In the genomic region with DNA sequence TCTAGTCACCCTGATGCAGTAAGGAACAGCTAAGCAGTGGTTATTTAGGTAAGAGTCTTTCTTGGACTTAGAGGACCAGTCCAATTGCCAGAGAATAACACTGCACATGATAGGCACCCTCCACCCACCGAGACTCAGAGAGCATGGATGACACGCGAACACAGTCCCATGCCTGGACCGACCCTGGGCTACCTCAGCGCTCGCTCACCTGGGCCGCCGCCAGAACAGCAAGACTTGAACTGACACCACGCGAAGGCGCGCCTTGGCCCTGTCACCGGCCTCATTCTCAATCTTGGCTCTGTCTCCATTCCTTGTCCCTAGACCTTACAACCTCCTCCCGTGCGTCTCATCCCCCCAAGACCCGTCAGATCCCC, we compare ENCODE assay signal across 8 mouse cellular contexts. TPM values are rescaled to one million over a fixed set of nuclear protein-coding genes. Genes with fewer than 3 reads are reported as not detected.
DNase-seq lines count a peak whose midpoint lies in the region; ATAC-seq and TF ChIP-seq lines count a peak whose summit lies in the region.

No protein-coding gene starts in this region.

- no peaks in the 10 kb centered on the region for H3K9me3 ChIP-seq in CH12.LX (replicated peaks; ENCODE audit: low read length)
- H3K9me3 ChIP-seq in embryonic facial prominence, embryonic 14.5 days (ENCODE audit: control insufficient read depth, low read length), result no peaks in the 10 kb centered on the region
- no peaks in the 10 kb centered on the region for H3K9me3 ChIP-seq in heart, embryonic 14.5 days (ENCODE audit: control insufficient read depth, low read length)

- DNase-seq in CH12.LX (ENCODE audit: extremely low read depth), result no peak
- peak; percentile 58 for DNase-seq in adrenal gland, adult 8-10 months
- no peak for DNase-seq in embryonic facial prominence, embryonic 14.5 days (ENCODE audit: low spot score)
- peak; percentile 67 for DNase-seq in kidney, postnatal 10 days
- DNase-seq in lung, postnatal 10 days, result peak; percentile 55
- peak; percentile 14 to 19 for DNase-seq in spleen, adult 18-20 months

- TF ChIP-seq CTCF in CH12.LX (conservative IDR thresholded peaks at IDR 0.05 in 1 of 2, IDR thresholded peaks at IDR 0.05 in 1 of 2; ENCODE audit: low read depth in 2 of 2, low read length in 2 of 2), result no peak

- TF ChIP-seq EP300 in CH12.LX (IDR thresholded peaks at IDR 0.05; ENCODE audit: low read length), result no peak

- TF ChIP-seq POLR2A in CH12.LX (IDR thresholded peaks at IDR 0.05; ENCODE audit: low read depth, low read length), result no peak

- peaks cover 10% of the 10 kb centered on the region for H3K27me3 ChIP-seq in CH12.LX (replicated peaks)
- H3K27me3 ChIP-seq in embryonic facial prominence, embryonic 14.5 days (replicated peaks; ENCODE audit: control insufficient read depth, insufficient read depth, low read length), result no peaks in the 10 kb centered on the region
- no peaks in the 10 kb centered on the region for H3K27me3 ChIP-seq in heart, embryonic 14.5 days (ENCODE audit: control insufficient read depth, insufficient read depth, low read length)

- H3K27ac ChIP-seq in CH12.LX (ENCODE audit: insufficient read depth, low read depth), result no peak overlapping the region
- H3K27ac ChIP-seq in embryonic facial prominence, embryonic 14.5 days (replicated peaks; ENCODE audit: low read depth, low read length), result peak overlapping the region; percentile 90; the same call in 1 of the 2 replicates
- H3K27ac ChIP-seq in heart, embryonic 14.5 days (replicated peaks in 1 of 2; ENCODE audit: control insufficient read depth in 1 of 2, insufficient read depth in 1 of 2, low read depth in 2 of 2, low read length in 2 of 2), result peak overlapping the region; percentile 5 to 88; a peak in 1 of 4 replicates

- ATAC-seq in embryonic facial prominence, embryonic 14.5 days (ENCODE audit: low read depth), result no peak
- no peak for ATAC-seq in heart, embryonic 14.5 days (ENCODE audit: insufficient number of reproducible peaks, insufficient read depth, low FRiP score, low read depth)
- ATAC-seq in megakaryocyte progenitor cell, adult 5-6 weeks (replicated peaks; ENCODE audit: poor library complexity), result no peak

- H3K36me3 ChIP-seq in CH12.LX (replicated peaks in 1 of 2; ENCODE audit: control insufficient read depth in 1 of 2, insufficient read depth in 1 of 2, low read length in 1 of 2), result no peaks in the 10 kb centered on the region
- peaks cover 5% of the 10 kb centered on the region; the same call in 1 of the 2 replicates for H3K36me3 ChIP-seq in embryonic facial prominence, embryonic 14.5 days (ENCODE audit: control insufficient read depth, insufficient read depth, low read length)
- H3K36me3 ChIP-seq in heart, embryonic 14.5 days (ENCODE audit: control insufficient read depth, insufficient read depth, low read length), result 0 out of 2 replicates have a peak, but pooled peaks cover 8% of the 10 kb centered on the region

- H3K9ac ChIP-seq in CH12.LX (ENCODE audit: insufficient read depth, low read depth), result peak overlapping the region; percentile 77
- peak overlapping the region; percentile 97 for H3K9ac ChIP-seq in embryonic facial prominence, embryonic 14.5 days (ENCODE audit: low read depth, low read length)
- H3K9ac ChIP-seq in heart, embryonic 14.5 days (ENCODE audit: low read length), result peak overlapping the region; percentile 95

- H3K4me2 ChIP-seq in CH12.LX (ENCODE audit: insufficient read depth, low read depth, poor library complexity, severe bottlenecking), result peak overlapping the region; percentile 60
- peak overlapping the region; percentile 89 for H3K4me2 ChIP-seq in embryonic facial prominence, embryonic 14.5 days (ENCODE audit: low read depth, low read length)
- peak overlapping the region; percentile 90 for H3K4me2 ChIP-seq in heart, embryonic 14.5 days (ENCODE audit: low read length)

- H3K4me1 ChIP-seq in CH12.LX (ENCODE audit: control insufficient read depth in 1 of 2, insufficient read depth in 2 of 2), result peaks cover 23 to 55% of the 10 kb centered on the region in 2 experiments
- peaks cover 32% of the 10 kb centered on the region for H3K4me1 ChIP-seq in embryonic facial prominence, embryonic 14.5 days (ENCODE audit: control insufficient read depth, insufficient read depth, low read length)
- H3K4me1 ChIP-seq in heart, embryonic 14.5 days (ENCODE audit: control insufficient read depth in 2 of 2, insufficient read depth in 2 of 2, low read length in 2 of 2), result peaks cover 12 to 44% of the 10 kb centered on the region in 2 experiments

- TF ChIP-seq RAD21 in CH12.LX (IDR thresholded peaks at IDR 0.05; ENCODE audit: low read depth, low read length), result no peak

- dilution Hi-C loops in CH12.LX (cut with MboI; ENCODE audit: extremely low pct_ligation_motif_present, extremely low pct_unique_long_range_greater_than_20kb, low sequenced_read_pairs), result no loop called here

- peaks cover 30% of the 10 kb centered on the region for H3K79me2 ChIP-seq in CH12.LX (replicated peaks; ENCODE audit: control insufficient read depth, extremely low read depth, insufficient read depth, poor library complexity, severe bottlenecking)

- 2% methylated on average over 16 of the region's 16 CpGs for WGBS in embryonic facial prominence, embryonic 14.5 days
- under 1% methylated on average over 16 of the region's 16 CpGs for WGBS in heart, embryonic 14.5 days

- in situ Hi-C loops in CH12.LX (cut with MboI; ENCODE audit: low pct_ligation_motif_present, low pct_unique_long_range_greater_than_20kb, low sequenced_read_pairs), result no loop called here

- peak overlapping the region; percentile 74 to 85 (median 76) for H3K4me3 ChIP-seq in CH12.LX (replicated peaks in 1 of 3; ENCODE audit: low read depth in 2 of 3, low read length in 2 of 3, poor library complexity in 1 of 3)
- peak overlapping the region; percentile 93 for H3K4me3 ChIP-seq in embryonic facial prominence, embryonic 14.5 days (ENCODE audit: low read depth, low read length)
- peak overlapping the region; percentile 88 to 92 for H3K4me3 ChIP-seq in heart, embryonic 14.5 days (ENCODE audit: control insufficient read depth in 1 of 2, insufficient read depth in 1 of 2, low read depth in 1 of 2, low read length in 2 of 2)

TF ChIP-seq in CH12.LX, 34 proteins besides CTCF, POLR2A, EP300 and RAD21:
- TF ChIP-seq ZC3H11A (IDR thresholded peaks at IDR 0.05; ENCODE audit: low read depth, low read length) (no peak), MXI1 (IDR thresholded peaks at IDR 0.05; ENCODE audit: low read depth, low read length) (peak; percentile 19; the same call in 1 of the 2 replicates), SIN3A (IDR thresholded peaks at IDR 0.05; ENCODE audit: low read length) (peak; percentile 18; the same call in 1 of the 2 replicates), RCOR1 (conservative IDR thresholded peaks at IDR 0.05; ENCODE audit: low read depth, low read length) (no peak)
TF ChIP-seq in CH12.LX: peak in this region for 2.

RNA-seq across cellular contexts. Expression of gene Camsap1, which starts 1.0 kb away (rescaled TPM):
- total RNA-seq in CH12.LX (2012; rRNA removed) (13.8 and 17.2 TPM in 2 replicates), CH12.LX (2014; rRNA removed) (6.2 and 6.9 TPM in 2 replicates)
- 22.1 and 23.4 TPM in 2 replicates for polyA plus RNA-seq in CH12.LX (2012; ENCODE audit: insufficient read length, low read depth)
- total RNA-seq in adrenal gland, adult 8-10 months (2022), result 10 to 100 TPM; 36.7 to 45.2 (median 39.8) TPM
- polyA plus RNA-seq in embryonic facial prominence, embryonic 14.5 days (2014; fragmentation: Nextera tagmentation; extraction: Ambion mirVana), result 17.6 and 30.6 TPM in 2 replicates
- 15.5 and 18.6 TPM in 2 replicates for polyA plus RNA-seq in heart, embryonic 14.5 days (2014; fragmentation: Nextera tagmentation; extraction: Ambion mirVana)
- total RNA-seq in megakaryocyte progenitor cell, adult 5-6 weeks (2015), result 12.5 and 13.2 TPM in 2 replicates
- 7.9 and 14.2 TPM in 2 replicates for total RNA-seq in megakaryocyte progenitor cell, adult 5-6 weeks (2017)

RNA-seq across cellular contexts. Expression of gene Ubac1, which starts 39.5 kb away (rescaled TPM):
- 90.0 and 92.0 TPM in 2 replicates for total RNA-seq in CH12.LX (2012; rRNA removed)
- total RNA-seq in CH12.LX (2014; rRNA removed), result 80.3 and 80.5 TPM in 2 replicates
- 88.9 and 99.7 TPM in 2 replicates for polyA plus RNA-seq in CH12.LX (2012; ENCODE audit: insufficient read length, low read depth)
- total RNA-seq in adrenal gland, adult 8-10 months (2022), result 10 to 100 TPM; 24.8 to 39.8 (median 29.9) TPM
- 104 and 110 TPM in 2 replicates for polyA plus RNA-seq in embryonic facial prominence, embryonic 14.5 days (2014; fragmentation: Nextera tagmentation; extraction: Ambion mirVana)
- 113 and 114 TPM in 2 replicates for polyA plus RNA-seq in heart, embryonic 14.5 days (2014; fragmentation: Nextera tagmentation; extraction: Ambion mirVana)
- total RNA-seq in megakaryocyte progenitor cell, adult 5-6 weeks (2015), result 62.2 and 62.7 TPM in 2 replicates
- 34.4 and 44.1 TPM in 2 replicates for total RNA-seq in megakaryocyte progenitor cell, adult 5-6 weeks (2017)

Comparison
In these comparisons a context has a peak if more than half of its experiments do, and no peak if none do; other contexts are left out.
1. DNase-seq: peak in adrenal gland, adult 8-10 months (single experiment), kidney, postnatal 10 days (single experiment), lung, postnatal 10 days (single experiment) and spleen, adult 18-20 months (2 of 2); none in CH12.LX (single experiment) and embryonic facial prominence, embryonic 14.5 days (single experiment).
2. Peak in every context shown above with its lines, with median percentiles within 50 percentile points of each other: H3K4me2 ChIP-seq, H3K4me3 ChIP-seq and H3K9ac ChIP-seq.